ENCODE assay signal across 8 mouse cellular contexts in genomic region chr8:83976101-83976630, GRCm38 (mm10). TPM values are rescaled to one million over a fixed set of nuclear protein-coding genes. Genes with fewer than 3 reads are reported as not detected.
DNase-seq lines count a peak whose midpoint lies in the region; ATAC-seq and TF ChIP-seq lines count a peak whose summit lies in the region.

No protein-coding gene starts in this region.

- ATAC-seq in midbrain, postnatal 0 days (ENCODE audit: low FRiP score), result no peak
- ATAC-seq in hindbrain, embryonic 14.5 days (ENCODE audit: low FRiP score), result no peak

- peaks cover 27% of the 10 kb centered on the region; the same call in 1 of the 2 replicates for H3K4me1 ChIP-seq in midbrain, postnatal 0 days (ENCODE audit: insufficient read depth, low read length)
- peaks cover 50% of the 10 kb centered on the region for H3K4me1 ChIP-seq in midbrain, embryonic 10.5 days
- H3K4me1 ChIP-seq in hindbrain, embryonic 14.5 days (replicated peaks; ENCODE audit: control insufficient read depth, insufficient read depth, low read length), result peaks cover 32% of the 10 kb centered on the region

- TF ChIP-seq CTCF in midbrain, postnatal 0 days (IDR thresholded peaks at IDR 0.05), result 0 out of 2 replicates have a peak, but pooled peaks have one; percentile 20

- no peak overlapping the region for H3K9ac ChIP-seq in midbrain, postnatal 0 days (replicated peaks; ENCODE audit: low read length, poor library complexity, severe bottlenecking)
- H3K9ac ChIP-seq in hindbrain, embryonic 14.5 days, result no peak overlapping the region

- no peaks in the 10 kb centered on the region for H3K27me3 ChIP-seq in midbrain, postnatal 0 days (ENCODE audit: insufficient read depth, low read length)
- H3K27me3 ChIP-seq in midbrain, embryonic 10.5 days (ENCODE audit: low read depth, poor library complexity, severe bottlenecking), result no peaks in the 10 kb centered on the region
- H3K27me3 ChIP-seq in hindbrain, embryonic 14.5 days (ENCODE audit: control insufficient read depth, insufficient read depth, low read length), result no peaks in the 10 kb centered on the region

- WGBS in midbrain, postnatal 0 days, result 89% methylated on average over 4 of the region's 4 CpGs
- 94% methylated on average over 4 of the region's 4 CpGs for whole genome bisulfite sequencing in midbrain, embryonic 10.5 days
- WGBS in hindbrain, embryonic 14.5 days, result 87% methylated on average over 4 of the region's 4 CpGs

- H3K9me3 ChIP-seq in midbrain, postnatal 0 days (ENCODE audit: low read length), result no peaks in the 10 kb centered on the region
- no peaks in the 10 kb centered on the region for H3K9me3 ChIP-seq in midbrain, embryonic 10.5 days (replicated peaks)
- no peaks in the 10 kb centered on the region for H3K9me3 ChIP-seq in hindbrain, embryonic 14.5 days (ENCODE audit: control insufficient read depth, low read length)

- peak; percentile 92 for DNase-seq in heart, adult 11 months
- DNase-seq in heart, adult 9 months (ENCODE audit: low spot score in 2 of 2), result no peak
- no peak for DNase-seq in midbrain, postnatal 0 days (ENCODE audit: low spot score)
- no peak for DNase-seq in midbrain, embryonic 10.5 days (ENCODE audit: low spot score)
- peak; percentile 50 to 55 for DNase-seq in kidney, postnatal 25 days
- DNase-seq in thymus, postnatal 14 days, result peak; percentile 57
- DNase-seq in hindbrain, embryonic 14.5 days (ENCODE audit: low spot score), result no peak
- no peak for DNase-seq in layer of hippocampus, adult 9-11 months

- no peak overlapping the region for H3K27ac ChIP-seq in midbrain, postnatal 0 days (ENCODE audit: low read depth, low read length)
- no peak overlapping the region for H3K27ac ChIP-seq in midbrain, embryonic 10.5 days (replicated peaks)
- H3K27ac ChIP-seq in hindbrain, embryonic 14.5 days, result no peak overlapping the region

- no peak overlapping the region for H3K4me2 ChIP-seq in midbrain, postnatal 0 days (ENCODE audit: low read depth, low read length, poor library complexity, severe bottlenecking)
- no peak overlapping the region for H3K4me2 ChIP-seq in hindbrain, embryonic 14.5 days (replicated peaks)

- H3K4me3 ChIP-seq in midbrain, postnatal 0 days (ENCODE audit: low read depth, low read length), result no peak overlapping the region
- H3K4me3 ChIP-seq in midbrain, embryonic 10.5 days, result no peak overlapping the region; the same call in 1 of the 2 replicates
- no peak overlapping the region for H3K4me3 ChIP-seq in hindbrain, embryonic 14.5 days (replicated peaks; ENCODE audit: low read length)

- H3K36me3 ChIP-seq in midbrain, postnatal 0 days (ENCODE audit: insufficient read depth, low read length), result peaks cover 15% of the 10 kb centered on the region
- peaks cover 33% of the 10 kb centered on the region for H3K36me3 ChIP-seq in midbrain, embryonic 10.5 days
- peaks cover 13% of the 10 kb centered on the region for H3K36me3 ChIP-seq in hindbrain, embryonic 14.5 days (replicated peaks; ENCODE audit: control insufficient read depth, insufficient read depth)

RNA-seq across cellular contexts. Expression of gene Prkaca, which starts 3.4 kb away (rescaled TPM):
- total RNA-seq in midbrain, postnatal 0 days (2014; rRNA removed), result 190 and 218 TPM in 2 replicates
- polyA plus RNA-seq in midbrain, postnatal 0 days (2015; fragmentation: Nextera tagmentation; extraction: Ambion mirVana), result 253 and 259 TPM in 2 replicates
- 169 and 178 TPM in 2 replicates for polyA plus RNA-seq in midbrain, embryonic 10.5 days (2016; fragmentation: Nextera tagmentation; extraction: Ambion mirVana)
- polyA plus RNA-seq in hindbrain, embryonic 14.5 days (2014; fragmentation: Nextera tagmentation; extraction: Ambion mirVana), result 194 and 218 TPM in 2 replicates

RNA-seq across cellular contexts. Expression of gene Asf1b, which starts 20.9 kb away (rescaled TPM):
- total RNA-seq in midbrain, postnatal 0 days (2014; rRNA removed), result 3.9 and 20.4 TPM in 2 replicates
- polyA plus RNA-seq in midbrain, postnatal 0 days (2015; fragmentation: Nextera tagmentation; extraction: Ambion mirVana), result 3.8 and 4.3 TPM in 2 replicates
- 106 and 115 TPM in 2 replicates for polyA plus RNA-seq in midbrain, embryonic 10.5 days (2016; fragmentation: Nextera tagmentation; extraction: Ambion mirVana)
- 10.5 and 10.7 TPM in 2 replicates for polyA plus RNA-seq in hindbrain, embryonic 14.5 days (2014; fragmentation: Nextera tagmentation; extraction: Ambion mirVana)

RNA-seq across cellular contexts. Expression of gene Gm10644, which starts 21.2 kb away (rescaled TPM):
- 0.47 and 0.60 TPM in 2 replicates for total RNA-seq in midbrain, postnatal 0 days (2014; rRNA removed)
- 0.36 and 0.39 TPM in 2 replicates for polyA plus RNA-seq in midbrain, postnatal 0 days (2015; fragmentation: Nextera tagmentation; extraction: Ambion mirVana)
- polyA plus RNA-seq in midbrain, embryonic 10.5 days (2016; fragmentation: Nextera tagmentation; extraction: Ambion mirVana), result 0.94 and 1.0 TPM in 2 replicates
- polyA plus RNA-seq in hindbrain, embryonic 14.5 days (2014; fragmentation: Nextera tagmentation; extraction: Ambion mirVana), result 0.76 and 1.1 TPM in 2 replicates

RNA-seq across cellular contexts. Expression of gene Samd1, which starts 21.3 kb away (rescaled TPM):
- 65.3 and 86.9 TPM in 2 replicates for total RNA-seq in midbrain, postnatal 0 days (2014; rRNA removed)
- polyA plus RNA-seq in midbrain, postnatal 0 days (2015; fragmentation: Nextera tagmentation; extraction: Ambion mirVana), result 4.1 and 4.6 TPM in 2 replicates
- polyA plus RNA-seq in midbrain, embryonic 10.5 days (2016; fragmentation: Nextera tagmentation; extraction: Ambion mirVana), result 8.0 and 8.5 TPM in 2 replicates
- polyA plus RNA-seq in hindbrain, embryonic 14.5 days (2014; fragmentation: Nextera tagmentation; extraction: Ambion mirVana), result 11.1 and 11.3 TPM in 2 replicates

RNA-seq across cellular contexts. Expression of gene 1700067K01Rik, which starts 25.1 kb away (rescaled TPM):
- total RNA-seq in midbrain, postnatal 0 days (2014; rRNA removed), result 1.2 TPM in 1 of 2 replicates, not detected in the other
- 0.58 and 0.69 TPM in 2 replicates for polyA plus RNA-seq in midbrain, postnatal 0 days (2015; fragmentation: Nextera tagmentation; extraction: Ambion mirVana)
- polyA plus RNA-seq in midbrain, embryonic 10.5 days (2016; fragmentation: Nextera tagmentation; extraction: Ambion mirVana), result 0.68 and 0.99 TPM in 2 replicates
- polyA plus RNA-seq in hindbrain, embryonic 14.5 days (2014; fragmentation: Nextera tagmentation; extraction: Ambion mirVana), result 0.54 and 0.76 TPM in 2 replicates

Comparison
In these comparisons a context has a peak if more than half of its experiments do, and no peak if none do; other contexts are left out.
1. DNase-seq: peak in heart, adult 11 months (single experiment), kidney, postnatal 25 days (2 of 2) and thymus, postnatal 14 days (single experiment); none in heart, adult 9 months (0 of 2), midbrain, postnatal 0 days (single experiment), midbrain, embryonic 10.5 days (single experiment), hindbrain, embryonic 14.5 days (single experiment) and layer of hippocampus, adult 9-11 months (single experiment).